Mouse (Mus musculus) brain, embryonic 18.5 days (tissue): ENCODE data around the gene Chmp6.
A peak's percentile ranks its signal among the peaks of the same experiment; 100 is the strongest.

Source experiments
- DNase-seq: peaks from one replicate; pipeline ENCODE4 v3.0.0-alpha.2; 2012; ENCODE audit warnings: low read depth, low spot score

The Chmp6 gene

DNA sequence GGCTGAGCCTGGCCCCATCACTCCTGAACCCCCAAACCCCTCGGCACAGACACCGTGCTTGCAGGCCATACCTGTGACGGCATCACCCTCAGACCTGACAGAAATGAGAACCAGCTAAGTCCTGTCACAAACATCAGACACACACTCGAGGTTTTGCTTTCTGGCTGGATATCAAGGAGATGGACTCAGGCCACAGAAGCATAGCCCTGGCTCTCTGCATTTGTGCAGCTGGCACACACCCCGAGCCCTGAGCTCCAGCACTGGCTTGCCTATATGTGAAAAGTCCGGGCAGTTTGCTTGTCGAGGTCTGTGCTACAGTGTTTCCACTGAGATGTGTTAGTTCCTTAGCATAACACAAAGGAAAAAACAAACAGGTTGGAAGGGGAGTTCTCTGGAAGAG, 5.5 kb upstream of the Chmp6 start:
- no peak for DNase-seq

DNA sequence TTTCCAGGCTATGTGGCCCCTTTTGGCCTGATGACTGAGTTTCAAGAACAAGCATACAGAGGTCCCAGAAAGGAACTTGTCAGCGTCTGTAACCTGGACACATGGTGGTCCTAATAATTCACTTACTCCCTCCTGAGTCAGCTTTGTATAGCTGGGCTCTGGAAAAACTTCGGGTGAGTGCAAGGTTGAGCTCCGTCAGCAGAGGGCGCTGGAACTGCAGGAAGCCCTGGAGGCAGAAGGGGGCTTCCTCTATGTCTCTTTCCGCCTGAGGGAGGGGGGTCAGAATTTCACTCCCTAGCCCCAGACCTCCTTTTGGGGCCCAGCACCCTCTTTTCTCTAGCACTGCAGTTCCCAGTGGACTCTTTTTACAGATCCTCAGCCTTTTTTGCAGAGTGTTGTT, 3.8 kb upstream of the Chmp6 start:
- DNase-seq = no peak

DNA sequence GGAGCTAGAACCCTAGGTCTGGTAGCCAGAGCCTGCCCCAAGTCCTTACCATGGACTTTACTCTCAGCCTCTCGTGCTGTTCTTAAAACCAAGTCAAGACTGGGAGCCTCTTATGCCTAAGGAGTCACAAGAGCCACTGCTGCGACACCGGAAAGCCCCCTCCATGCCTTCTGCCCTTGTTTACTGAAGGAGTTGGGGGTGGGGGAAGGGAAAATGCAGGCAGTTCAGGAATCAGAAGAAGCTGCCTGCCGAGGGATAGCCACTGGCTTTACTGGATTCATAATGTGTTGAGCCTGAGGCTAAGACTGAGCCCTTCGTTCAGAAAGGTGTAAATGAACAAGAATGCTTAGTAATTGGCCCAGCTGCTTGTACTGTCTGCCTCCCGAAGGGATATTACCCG, 396 bp upstream of the Chmp6 start:
- no peak for DNase-seq

DNA sequence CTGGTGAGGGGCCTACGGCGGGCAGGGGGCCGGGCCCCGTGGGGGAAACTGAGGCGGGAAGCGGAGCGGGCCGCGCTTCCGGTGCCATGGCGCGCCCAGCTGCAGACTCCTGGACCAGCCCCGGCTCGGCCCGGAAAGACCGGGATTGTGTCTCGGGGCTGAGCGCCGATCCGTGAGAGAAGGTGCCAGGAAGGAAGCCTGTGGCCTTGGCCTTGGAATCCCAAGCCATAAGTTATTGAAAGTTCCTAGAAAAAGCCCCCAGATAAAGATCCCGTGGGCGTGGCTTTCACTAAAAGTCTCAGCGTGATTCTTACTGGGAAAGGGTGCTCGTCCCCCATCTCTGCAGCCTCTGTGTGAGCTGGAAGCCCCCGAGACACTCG, 684 bp downstream of the Chmp6 start:
- no peak for DNase-seq

DNA sequence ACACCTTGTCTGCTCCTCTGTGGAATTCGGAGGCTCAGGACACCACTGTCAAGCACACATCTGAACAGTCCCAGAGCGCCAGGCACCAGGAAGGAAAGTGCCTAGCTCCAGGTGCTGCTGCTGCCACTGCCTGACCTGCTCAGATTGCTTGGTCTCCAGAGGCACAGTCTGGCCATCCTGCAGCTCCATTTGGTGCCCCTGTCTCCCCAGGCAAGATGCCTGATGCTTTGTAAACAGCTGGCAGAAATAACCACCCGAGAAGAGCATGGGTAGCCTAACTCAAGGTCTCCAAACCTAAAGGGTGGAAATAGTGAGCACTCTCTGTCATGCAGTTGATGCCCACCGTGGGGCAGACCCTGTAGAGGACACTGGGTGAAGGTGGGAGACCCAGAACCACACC, 1.1 kb downstream of the Chmp6 start:
- no peak for DNase-seq

DNA sequence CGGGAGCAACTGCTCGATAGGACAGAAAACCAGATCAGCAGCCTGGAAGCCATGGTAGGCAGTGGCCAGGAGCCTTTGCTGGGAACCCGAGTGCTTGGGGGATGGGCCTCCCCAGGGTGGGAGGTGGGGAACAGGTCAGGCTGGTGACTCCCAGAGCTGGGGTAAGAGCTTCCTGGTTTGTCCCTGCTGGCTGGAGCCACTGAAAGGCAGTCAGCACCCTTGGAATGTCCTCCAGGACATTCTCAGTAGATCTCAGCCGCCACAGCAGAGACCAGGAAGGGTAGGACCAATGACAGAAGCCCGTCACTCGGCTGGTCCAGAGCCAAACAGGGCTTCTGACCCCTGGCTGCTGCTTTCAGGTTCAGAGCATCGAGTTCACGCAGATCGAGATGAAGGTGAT, 2.4 kb downstream of the Chmp6 start:
- DNase-seq = no peak

DNA sequence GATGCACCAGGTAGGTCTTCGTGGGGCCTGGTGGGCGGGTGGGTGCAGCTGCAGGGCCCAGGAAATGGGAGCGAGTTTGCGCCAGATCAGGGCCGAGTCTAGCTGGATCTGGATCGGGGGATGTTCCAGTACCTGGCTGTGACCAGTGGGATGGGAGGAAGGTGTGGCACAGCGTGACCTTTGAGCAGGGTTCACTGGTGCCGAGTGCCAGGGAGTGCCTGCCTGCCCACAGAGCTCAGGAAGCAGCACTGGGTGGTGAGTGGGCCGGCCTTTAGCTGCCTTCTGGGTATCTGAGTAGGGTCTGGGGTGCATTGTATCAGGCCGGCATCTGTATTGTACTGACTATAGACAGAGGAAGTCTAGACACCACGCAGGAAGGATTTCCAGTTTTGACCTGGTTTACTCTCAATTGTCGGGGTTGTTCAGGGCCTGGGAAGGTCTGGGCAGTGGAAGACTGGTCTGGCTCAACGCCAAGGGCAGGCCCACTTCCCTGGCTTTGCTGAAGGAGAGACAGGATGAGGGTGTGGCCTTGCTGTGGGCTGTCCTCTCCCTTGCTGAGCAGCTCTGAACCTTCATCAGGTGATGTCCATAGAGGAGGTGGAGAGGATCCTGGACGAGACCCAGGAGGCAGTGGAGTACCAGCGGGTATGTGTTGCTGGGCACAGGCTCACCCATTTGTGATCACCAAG, 3.0 kb downstream of the Chmp6 start:
- DNase-seq = no peak

DNA sequence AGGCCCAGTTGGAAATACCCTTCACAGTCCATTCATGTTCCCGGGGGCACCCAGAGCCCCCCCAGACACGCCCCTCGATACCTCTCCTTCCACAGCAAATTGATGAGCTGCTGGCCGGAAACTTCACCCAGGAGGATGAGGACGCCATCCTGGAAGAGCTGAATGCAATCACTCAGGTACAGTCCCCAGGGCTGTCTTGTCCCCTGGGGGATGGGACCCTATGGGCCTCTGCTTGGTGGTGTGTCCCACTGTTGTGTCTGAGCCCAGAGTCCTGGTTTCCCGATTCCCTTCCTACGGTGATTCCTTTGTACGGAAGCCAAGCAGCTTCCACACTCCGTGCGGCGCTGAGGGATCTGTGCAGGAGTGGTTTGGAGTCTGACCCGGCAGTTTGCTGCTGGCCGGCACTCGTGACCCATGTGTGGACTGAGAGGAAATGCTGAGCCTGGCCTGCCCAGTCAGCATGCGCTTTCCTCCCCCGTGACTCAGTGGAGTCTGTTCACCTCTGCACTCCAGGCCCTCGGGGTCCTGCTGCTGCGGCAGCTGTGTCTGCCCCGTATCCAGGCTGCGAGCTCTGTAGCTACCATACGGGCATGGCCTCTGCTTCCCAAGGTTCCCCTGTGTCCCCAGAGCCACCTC, 3.7 kb downstream of the Chmp6 start:
- DNase-seq = no peak

DNA sequence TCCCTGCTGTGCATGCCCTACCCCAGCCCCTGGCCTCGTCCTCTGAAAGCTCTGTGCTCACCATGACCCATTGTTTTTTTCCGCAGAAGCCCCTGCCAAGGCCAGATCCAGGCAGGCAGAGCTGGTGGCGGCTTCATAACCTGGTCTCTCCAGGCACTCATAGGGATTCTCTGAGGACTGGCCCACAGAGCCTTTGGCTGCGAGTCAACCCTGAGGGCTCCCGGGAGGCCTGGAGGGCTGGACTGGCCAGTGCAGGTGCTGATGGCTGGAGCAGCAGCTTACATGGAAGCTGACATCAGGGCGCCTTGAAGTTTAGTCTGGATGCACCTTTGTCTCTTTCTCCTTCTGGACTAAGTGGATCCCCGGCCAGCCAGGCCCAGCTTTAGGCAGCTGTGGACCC, 5.3 kb downstream of the Chmp6 start:
- DNase-seq = no peak

DNA sequence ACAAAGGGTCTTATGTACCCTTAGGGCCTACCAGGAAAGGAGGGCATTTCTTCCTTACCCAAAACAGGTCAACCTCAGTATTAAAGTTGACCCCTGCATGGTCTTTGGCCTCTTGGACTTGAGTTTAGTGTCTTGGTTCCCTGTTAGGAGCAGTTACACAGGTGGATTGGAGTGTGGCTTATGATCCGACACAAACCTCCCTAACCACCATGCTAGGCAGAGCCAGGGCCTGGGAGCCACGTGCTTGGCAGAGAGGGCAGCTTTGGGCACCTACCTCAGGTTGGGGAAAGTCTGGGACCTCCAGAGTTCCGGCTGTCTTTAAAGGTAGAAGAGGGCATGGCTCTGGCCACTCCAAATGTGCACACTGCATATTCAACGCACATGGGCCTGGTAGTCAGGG, 6.2 kb downstream of the Chmp6 start:
- no peak for DNase-seq

DNA sequence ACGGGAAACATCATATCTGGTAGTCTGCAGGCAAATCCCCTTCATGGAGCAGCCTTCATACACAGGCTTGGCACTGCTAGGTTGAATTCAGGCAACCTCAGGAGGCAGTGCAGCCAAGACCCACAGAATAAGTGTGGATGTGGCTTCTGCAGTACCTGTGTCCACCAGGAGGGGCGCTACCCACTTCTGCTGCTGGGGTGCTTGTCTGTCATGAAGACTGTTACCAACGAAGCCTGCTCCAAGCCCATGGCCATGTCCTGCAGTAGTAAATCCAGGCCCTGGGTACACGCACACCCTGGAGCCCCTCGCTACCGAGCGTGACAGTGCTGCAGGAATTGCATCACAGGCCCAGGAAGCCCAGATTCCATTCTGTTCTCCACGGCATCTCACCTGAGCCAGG, 6.7 kb downstream of the Chmp6 start:
- no peak for DNase-seq

DNA sequence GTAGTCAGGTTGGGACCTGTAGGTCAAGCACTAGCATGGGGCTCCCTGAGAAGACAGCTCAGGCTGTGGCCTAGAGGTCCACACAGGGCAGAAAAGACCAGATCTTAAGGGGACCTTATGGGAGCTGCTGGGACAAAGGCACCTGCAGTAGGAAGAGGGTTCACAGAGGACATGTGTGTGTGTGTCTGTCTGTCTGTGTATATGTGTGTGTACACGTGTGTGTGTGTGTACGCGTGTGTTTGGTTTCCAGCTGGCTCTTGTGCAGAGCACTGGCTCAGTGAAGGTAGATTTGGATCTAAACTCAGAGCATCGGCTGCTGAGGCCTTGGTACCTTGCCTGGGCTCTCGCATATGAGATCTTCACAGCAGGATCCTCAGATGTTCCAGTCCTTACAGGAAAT, 7.4 kb downstream of the Chmp6 start:
- DNase-seq = no peak

DNA sequence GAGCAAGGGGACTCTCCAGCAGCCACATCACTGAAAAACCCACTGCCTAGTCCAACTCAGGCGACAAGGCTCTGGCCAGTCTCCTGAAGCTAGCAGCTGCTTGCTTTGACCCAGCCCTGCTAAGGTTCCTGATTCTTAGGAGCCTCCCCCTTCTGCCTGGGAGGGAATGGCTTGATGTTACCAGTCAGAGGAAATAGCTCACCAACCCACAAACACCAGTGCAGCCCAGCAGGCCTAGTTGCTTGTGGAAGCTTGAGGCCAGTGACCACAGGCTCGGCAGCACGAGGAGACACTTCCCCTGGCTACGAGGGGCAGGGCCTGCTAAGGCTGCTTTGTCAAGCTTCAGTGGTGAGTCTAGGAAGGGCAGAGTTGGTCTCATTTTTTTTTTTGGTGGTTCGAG, 11.9 kb downstream of the Chmp6 start:
- no peak for DNase-seq

DNA sequence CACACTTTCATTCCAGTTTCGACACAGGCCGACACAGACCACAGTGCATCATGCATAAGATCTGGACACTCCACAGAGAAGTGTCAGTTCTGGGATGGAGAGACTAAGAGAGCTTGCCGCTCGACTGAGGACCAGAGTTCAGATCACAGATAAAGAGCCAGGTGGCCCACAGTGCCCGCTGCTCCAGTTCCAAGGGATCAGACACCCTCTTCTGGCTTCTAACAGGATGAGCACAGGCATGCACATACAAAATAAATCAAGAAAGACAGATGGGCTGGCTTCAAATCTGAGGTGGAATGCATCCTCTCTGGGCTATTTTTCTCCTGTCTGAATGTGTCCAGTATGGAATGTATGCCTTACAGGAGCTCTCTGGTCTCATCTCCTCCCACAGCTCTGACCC, 13.5 kb downstream of the Chmp6 start:
- DNase-seq = no peak

DNA sequence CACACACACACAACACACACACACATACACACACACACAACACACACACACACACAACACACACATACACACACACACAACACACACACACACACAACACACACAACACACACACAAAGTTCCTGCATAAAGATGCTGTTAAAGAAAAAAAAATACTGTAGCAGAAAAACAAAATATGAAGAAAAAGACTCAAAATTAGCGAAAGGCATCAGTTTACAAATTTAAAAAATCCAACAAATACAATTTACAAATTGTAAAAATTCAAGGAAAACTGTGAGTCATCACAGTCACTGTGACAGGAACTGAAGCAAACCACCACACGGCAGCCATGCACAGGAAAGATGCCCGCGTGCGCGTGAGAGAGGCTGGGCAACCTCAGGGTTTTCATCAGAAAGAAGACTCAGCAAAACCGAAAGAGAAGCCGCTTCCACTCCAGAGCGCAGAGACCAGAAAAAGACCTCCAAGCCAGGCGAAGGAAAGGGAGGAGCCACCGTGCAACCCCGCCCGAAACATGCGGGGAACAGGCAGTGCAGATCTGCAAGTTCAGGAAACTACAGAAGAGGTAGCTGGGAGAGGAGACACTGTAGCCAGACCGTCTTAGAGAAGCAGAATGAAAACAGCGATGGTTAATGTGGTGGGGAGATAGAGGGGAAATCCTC, 14.9 kb downstream of the Chmp6 start:
- DNase-seq = no peak

DNA sequence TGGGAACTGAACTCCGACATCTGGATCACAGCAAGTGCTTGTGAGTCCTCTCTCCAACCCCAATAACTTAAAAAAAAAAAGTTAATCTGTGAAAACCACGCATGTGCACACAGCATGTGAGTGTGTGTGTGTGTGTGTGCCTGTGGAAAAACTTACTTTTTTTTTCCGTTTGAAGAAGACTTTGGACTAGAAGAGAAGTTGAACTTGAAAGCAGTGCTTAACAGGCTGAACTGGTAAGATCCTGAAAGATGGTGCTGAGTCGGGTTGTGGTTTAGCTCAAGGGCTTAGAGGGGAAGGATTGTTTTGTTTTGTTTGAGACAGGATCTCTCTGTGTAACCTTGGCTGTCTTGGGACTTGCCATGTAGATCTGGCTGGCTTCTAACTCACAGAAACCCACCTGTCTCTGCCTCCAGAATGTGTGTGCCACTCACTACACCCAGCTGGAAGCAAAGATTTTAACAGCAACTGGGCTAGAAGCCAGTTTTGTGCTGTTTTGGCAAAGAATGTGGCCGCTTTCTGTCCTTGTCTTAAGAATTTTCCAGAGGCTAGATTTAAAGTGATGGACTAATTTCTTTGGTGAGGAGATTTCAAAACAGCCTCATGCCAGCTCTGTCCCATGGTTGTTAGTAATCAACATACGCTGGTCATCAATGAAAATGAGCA, 16.5 kb downstream of the Chmp6 start:
- DNase-seq = no peak

DNA sequence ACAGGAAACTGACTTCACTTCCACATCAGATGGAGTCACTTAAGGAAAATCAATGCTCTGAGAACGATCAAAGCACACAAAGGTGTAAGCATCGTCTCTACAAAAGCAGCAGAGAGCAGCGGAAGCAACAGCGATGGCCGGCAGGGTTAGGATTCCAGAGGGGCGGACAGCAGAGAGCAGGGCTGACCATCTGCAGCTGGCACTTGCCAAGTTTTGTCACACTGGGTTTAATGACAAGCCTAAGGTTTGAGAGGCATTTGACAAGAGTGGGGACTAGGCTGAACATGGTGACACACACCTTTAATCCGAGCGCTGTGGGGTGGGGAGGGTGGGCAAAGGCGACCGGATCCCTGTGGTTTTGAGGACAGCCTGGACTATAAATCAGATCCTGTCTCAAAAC, 18.6 kb downstream of the Chmp6 start:
- DNase-seq = no peak

DNA sequence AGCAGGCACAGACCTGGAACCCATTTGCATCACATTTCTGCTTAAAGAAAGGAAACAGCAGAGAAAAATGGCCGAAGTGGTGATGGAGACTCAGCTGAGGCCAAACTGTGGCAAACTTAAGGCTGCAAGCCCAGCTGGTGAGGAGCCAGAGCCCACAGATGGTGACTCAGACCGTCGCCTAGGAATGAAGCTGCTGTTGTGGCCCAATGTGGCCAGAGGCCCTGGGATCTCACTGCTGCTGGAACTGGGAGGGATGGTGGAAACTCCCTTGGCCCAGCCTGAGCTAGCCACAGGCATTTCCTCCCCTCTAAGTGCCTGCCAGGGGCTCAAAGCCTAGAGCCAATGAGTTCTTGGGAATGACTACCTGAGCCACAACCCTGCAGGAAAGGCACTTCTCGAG, 19.9 kb downstream of the Chmp6 start:
- no peak for DNase-seq

DNA sequence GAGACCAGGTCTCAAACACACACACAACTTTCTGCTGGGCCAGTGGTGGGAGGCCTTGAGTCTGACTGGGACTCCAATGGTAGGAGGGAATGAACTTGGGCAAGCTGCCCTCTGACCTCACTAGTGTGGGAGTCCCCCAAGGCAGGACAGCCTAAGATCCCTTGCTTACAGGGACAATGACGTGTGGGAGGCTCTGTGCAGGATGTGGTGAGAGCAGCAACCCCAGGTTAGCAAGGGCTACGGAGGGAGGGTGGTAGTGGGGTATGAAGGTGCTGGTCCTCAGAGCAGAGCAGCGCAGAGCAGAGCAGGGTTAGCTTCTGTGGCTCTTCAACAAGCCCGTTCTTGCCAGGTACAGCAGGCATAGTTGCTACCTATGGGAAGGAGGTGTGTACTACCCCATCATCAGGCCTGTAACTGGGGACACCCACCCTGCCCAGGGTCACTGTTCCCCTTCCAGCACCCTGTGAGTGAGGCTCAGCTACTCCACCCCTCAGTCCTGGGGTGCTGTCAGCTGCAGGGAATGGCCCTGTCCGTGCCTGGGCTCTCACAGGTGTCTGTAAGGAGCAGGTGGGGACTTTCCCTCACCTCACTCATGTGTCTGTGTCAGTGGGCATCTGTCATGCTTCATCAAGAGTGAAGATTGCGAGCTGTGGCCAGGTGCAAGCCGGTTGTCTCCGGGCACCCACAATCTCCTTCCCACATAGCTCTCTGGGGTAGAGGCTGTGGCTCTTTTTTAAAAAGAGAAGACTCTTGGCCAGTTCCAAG, 20.8 kb downstream of the Chmp6 start:
- DNase-seq = no peak

DNA sequence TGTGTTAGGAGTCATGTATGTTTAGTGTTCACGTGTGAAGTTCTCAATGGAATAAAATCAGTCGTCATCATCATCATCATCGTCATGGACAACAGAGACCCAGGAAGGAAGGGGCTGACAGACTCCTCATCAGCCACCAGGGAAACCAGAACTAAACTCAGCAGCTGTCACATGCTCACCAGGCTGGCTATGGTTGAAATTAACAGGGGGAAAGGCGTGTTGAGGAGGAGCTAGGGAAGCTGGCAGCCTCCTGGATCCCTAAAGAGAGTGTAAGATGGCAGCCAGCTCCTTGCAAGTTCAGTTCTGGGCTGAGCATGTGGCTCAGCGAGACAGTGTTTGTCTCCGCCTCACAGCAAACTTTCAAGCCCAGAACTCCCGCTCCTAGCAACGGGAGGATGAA, 21.5 kb downstream of the Chmp6 start:
- DNase-seq = peak; percentile 47

DNA sequence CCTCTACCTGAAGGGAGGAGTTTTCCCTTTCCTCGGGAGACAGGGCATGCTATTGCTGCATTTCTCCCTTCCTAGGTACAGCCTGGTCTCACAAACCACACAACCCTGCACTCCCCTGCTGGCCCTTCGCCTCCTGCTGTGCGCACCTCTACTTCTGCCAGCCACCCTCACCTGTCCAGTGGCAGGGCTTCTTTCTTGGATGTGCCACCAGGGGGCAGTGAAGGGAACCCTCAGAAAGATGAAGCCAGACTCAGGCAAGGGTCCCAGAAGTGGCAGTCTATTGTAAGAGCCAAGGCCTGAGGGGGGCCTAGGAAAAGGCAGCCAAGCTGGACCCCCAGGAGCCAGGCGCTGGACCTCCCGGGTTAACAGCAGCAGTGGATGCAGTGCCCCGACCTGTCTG, 22.2 kb downstream of the Chmp6 start:
- no peak for DNase-seq

DNA sequence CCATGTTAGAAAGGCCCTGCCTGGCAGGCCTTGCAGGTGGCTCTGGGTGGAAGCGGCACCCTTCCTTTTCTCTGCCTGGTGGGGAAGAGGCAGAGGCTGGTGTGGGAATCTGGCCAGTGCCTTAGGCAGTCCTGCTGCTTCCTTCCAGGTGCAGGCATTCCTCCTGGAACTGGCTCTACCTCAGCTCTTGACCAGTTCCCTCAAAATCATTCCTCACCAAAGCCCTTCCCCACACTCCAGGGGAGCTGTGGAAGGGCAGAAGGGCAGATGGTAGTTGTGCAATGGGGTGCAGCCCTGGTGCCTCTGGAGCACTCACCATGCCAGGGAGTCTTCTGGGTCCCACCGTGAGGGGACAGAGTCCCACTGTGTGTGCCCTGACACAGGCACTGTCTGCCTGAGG, 23.2 kb downstream of the Chmp6 start:
- DNase-seq = no peak
